Mouse (Mus musculus): ENCODE results near the gene Tmc8.
"Not testable (repeated sequence)": the region's sequence is repeated elsewhere in the genome, so short reads cannot be mapped to it uniquely, and the experiment has no call there.

Tmc8 gene

GRCm38 (mm10) chr11:117794035-117794551, 12.2 kb downstream of the Tmc8 start:
- no peak for DNase-seq (ENCODE audit: low spot score in 2 of 2)

DNA sequence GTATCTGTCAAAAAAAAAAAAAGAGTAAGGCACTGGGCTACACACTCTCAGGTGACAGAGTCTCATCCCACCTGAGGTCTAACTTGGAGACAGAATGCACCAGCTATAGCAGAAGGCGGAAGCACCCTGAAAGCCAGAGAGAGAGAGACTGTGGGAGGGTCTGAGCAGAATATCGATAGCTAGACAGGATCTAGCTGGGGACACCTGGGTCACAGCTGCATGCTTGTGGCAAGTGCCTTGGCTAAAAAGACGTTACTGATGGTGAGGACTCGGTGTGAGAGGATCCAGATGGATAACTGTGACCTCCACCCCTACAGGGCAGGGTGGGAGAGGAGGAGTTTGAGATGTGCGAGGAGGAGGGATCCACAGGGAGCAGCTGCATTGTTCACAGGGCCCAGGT, 15.1 kb downstream of the Tmc8 start:
- DNase-seq (ENCODE audit: low spot score in 2 of 2) = no peak

- no peak for DNase-seq (ENCODE audit: low spot score in 2 of 2)
Measured at GRCm38 (mm10) chr11:117797511-117798159, 15.8 kb downstream of the Tmc8 start, which contains the start of gene 6030468B19Rik. Gene 6030468B19Rik, plus strand, starts transcription at chr11:117797660.

GRCm38 (mm10) chr11:117798160-117798541, 16.3 kb downstream of the Tmc8 start:
- no peak for DNase-seq (ENCODE audit: low spot score in 2 of 2)

DNA sequence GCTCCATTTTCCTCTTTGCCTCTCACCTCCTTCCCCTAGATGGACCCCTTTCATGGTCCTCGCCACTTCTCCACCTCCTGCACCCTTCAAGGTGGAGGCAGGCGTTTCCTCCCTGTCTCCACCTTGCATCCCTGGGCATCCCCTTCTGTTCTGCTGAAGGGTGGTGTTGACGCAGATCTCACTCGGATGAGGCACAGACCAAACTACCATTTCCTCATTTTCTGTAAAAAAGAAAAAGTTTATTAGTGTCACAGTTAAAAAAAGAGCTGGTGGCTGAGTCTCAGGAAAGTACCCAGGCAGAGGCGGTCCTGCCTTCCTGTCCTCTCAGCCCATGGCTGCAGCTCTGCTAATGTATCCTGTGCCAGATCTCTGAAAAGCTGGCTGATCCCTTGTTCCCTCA, 17.3 kb downstream of the Tmc8 start:
- no peak for DNase-seq (ENCODE audit: low spot score in 2 of 2)

DNA sequence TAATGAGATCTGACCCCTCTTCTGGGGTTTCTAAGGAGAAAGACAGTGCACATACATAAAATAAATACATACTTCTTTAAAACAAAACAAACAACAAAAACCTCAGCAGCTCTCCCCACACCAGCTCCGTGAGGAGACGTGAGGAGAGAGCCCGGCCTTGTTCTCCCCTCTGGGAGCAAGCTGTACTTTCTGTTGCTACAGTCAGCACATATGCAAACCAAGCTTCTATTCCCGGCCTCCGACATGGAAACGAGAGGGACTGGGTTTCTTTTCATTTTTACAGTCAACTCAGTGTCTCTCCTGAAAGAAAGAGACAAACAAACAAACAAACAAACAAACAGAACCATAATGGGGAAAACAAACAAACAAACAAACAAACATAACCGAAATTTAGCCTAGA, 18.2 kb downstream of the Tmc8 start:
- DNase-seq (ENCODE audit: low spot score in 2 of 2) = no peak

GRCm38 (mm10) chr11:117801650-117802049, 19.8 kb downstream of the Tmc8 start:
- DNase-seq (ENCODE audit: low spot score in 2 of 2) = no peak

DNA sequence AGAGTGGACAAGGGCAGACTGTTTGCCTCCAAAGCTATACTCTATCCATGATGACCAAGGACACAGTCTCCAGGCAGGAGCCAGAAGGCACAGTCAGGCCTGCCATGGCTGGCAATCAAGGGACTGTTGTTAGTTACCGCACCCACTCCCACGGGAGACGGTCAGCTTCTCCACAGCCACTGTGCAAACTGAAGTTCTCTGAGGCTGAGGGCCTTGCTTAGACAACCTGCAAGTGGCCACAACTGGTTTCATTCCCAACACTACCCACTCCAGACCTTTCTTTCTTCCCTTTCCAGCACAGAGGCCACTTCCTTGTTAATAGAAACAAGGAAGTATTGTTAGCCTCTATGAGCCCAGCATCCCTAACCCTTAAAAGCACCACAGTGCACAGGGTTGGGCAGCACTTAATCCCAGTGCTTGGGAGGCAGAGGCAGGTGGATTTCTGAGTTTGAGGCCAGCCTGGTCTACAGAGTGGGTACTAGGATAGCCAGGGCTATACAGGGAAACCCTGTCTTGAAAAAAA, 21.4 kb downstream of the Tmc8 start:
- DNase-seq (ENCODE audit: low spot score in 2 of 2) = no peak

- no peak for DNase-seq (ENCODE audit: low spot score in 2 of 2)
Measured at GRCm38 (mm10) chr11:117806781-117807180, 24.9 kb downstream of the Tmc8 start.

DNA sequence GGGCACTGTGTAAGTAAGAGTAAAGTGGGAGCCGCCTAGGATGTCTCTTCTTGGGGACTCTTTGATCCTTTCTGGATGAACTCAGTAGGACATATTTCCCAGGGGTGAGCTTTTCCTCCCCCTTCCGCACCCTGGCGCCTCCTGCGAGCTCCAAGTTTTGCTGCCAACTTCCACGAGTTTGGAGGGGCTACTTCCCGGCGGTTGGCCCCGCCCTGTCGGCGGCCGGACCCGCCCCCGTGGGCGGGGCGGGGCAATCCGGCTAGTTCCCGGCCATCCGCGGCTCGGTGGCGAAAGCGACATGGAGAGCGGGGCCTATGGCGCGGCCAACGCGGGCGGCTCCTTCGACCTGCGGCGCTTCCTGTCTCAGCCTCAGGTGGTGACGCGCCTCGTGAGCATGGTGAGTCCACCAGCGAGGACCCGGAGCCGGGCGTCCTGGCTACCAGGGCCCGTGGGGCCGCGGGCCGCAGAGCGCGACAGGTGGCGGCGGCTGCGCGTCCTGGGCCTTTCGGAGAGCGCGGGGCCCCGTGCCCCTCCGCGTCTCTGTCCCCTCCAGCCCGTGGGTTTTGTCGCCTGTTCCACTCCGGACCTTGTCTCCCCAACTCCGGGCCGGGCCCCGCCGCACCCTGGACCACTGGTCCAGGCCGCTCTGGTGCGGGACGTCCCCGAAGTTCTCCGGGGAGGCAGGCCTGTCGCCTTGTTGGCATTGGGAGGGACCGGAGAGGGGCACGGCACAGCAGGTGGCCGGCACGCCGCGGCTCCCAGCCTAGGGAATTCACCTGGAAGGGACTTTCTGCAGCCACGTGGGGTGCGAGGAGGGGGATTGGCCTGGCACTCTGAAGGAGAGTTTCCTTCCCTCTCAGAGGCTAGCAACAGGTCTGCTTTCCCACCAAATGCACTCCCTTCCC, 27.8 kb downstream of the Tmc8 start, which contains the start of the genes Gm20708 and Syngr2:
Gene Gm20708, plus strand, starts transcription at position 262 of the 905 bp plus-strand sequence.
Gene Syngr2, plus strand, starts transcription at position 262 of the 905 bp plus-strand sequence.
- peak; percentile 67 to 78 for DNase-seq (ENCODE audit: low spot score in 2 of 2)

DNA sequence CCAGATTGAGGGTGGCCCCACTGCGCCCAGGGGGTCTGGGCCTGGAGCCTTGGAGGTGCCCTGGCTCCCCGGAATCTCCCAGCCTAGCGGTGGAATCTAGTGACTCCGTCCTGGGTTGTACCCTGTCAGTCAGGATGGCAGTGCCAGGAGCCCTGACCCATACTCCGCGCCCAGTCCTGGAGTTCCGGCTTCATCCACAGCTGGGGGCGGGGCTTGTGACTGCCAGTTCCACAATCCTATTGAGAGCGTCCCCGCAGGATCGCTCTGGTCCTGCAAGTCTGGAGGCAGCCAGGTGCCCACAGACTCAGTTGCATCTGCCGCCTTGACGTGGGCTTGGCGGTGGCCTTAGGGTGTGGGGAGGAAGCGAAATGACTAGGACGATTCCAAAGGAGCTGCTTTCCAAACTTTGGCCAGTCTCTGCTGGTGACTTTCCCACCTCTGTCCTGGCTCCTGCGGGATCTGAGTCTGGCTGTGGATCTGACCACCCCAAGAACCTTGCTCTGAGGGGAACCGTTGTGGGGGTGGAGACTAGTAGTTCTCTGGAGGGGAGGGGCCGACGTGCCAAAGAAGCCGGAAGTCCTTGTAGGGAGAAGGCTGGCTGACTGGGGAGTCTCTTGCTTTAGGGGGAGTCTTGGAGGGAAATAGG, 28.6 kb downstream of the Tmc8 start:
- DNase-seq (ENCODE audit: low spot score in 2 of 2) = peak; percentile 83 to 87

DNA sequence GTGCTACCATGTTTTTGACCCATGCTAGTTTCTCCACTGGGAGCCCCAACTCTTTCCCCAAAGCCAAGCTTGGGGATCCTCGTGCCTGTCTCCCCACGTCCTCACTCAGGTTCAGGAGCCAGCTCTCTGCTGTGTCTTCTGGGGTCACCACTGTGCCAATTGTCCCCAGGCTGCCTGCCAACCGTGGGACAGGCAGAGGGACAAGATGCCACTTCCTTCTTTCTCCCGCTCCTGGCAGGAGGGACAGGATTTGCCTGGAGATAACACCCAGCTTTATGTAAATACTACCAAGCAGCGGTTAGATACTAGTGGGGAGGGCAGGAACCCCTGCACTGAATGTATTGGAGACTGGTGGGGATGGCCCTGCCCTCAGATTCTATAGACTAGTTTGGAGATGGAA, 32.0 kb downstream of the Tmc8 start:
- no peak for DNase-seq (ENCODE audit: low spot score in 2 of 2)

GRCm38 (mm10) chr11:117814704-117815366, 33.0 kb downstream of the Tmc8 start:
- DNase-seq (ENCODE audit: low spot score in 2 of 2) = no peak

DNA sequence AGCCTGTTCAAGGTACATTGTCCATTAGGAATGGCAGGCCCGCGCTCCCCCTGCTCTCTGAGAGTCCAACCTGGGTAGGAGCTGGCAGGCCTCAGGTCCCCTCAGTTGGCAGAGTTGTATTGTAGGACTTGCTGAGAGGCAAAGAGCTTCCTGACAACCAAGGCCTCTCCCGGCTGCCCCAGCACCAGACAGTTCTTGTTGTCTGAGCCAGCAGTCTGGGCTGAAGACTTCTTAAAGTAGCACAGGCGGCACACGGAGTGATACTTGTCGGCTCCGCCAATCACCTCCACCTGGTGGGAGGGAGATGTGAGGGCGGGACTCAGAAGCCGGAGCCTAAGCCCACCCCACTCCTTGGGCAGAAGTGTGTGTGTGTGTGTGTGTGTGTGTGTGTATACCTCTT, 34.0 kb downstream of the Tmc8 start:
- not testable (repeated sequence) for DNase-seq (ENCODE audit: low spot score in 2 of 2)

DNA sequence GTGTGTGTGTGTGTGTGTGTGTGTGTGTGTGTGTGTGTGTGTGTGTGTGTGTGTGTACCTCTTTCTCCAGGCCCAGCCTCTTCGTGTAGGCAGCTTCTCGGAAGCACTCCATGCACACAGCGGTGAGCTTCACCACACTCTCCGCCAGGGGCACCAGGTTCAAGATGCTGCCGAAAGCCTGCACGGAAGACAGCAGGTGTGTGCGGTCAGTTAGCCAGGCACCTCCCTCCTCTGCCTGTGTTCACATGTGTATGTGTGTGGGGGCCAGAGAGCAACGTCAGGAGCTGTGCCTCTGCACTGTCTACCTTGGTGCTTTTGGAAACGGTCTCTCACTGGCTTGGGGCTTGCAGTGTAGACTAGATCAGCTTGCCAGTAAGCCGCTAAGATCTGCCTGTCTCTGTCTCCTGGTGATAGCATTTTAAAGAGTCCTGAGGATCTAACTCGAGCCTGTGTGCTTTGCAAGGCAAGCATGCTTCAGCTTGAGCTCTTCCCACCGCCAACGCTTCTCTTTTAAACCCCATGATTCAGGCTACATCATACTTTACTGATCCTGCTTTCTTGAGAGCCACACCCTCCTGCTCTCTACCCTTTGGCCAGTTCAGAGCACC, 34.6 kb downstream of the Tmc8 start:
- DNase-seq (ENCODE audit: low spot score in 2 of 2) = no peak

DNA sequence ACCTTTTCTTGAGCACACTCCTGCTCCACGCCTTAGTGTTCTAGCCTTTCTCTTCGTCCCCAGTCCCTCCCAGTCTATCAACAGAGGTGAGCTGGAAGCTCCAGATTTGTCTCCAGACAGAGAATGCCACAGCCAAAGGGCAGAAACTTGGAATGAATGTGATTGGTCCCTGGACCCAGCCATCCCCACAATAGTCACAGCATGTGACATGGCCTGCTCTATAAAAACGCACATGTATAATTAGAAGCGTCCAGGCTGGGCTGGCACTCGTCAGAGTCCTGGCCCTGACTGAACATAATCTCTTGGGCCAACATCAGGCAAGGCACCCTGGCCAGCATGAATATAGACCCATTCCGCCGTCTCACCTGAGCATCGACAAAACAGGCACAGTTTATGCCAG, 37.2 kb downstream of the Tmc8 start:
- DNase-seq (ENCODE audit: low spot score in 2 of 2) = peak; percentile 82

DNA sequence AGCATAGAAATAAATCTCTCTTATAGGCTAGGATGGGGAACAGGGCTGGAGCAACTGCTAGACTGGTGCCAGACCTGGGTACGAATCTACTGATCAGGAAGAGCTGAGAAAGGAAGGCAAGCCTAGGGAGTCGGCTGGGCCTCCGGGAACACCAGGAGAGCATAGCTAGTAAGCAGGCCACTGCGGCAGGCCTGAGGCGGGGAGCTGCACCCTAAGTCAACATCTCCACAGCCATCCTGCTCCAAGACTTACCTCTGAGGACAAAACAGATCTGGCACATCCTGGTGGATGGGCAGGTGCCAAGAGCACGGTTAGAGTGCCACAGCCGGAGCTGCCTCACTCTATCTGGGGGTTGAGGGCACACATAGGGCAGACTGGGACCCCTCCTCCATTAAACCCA, 38.3 kb downstream of the Tmc8 start:
- no peak for DNase-seq (ENCODE audit: low spot score in 2 of 2)

- DNase-seq (ENCODE audit: low spot score in 2 of 2) = no peak
Measured at GRCm38 (mm10) chr11:117821868-117822267, 40.0 kb downstream of the Tmc8 start.

- peak in 1 of 2 experiments; percentile 41 for DNase-seq (ENCODE audit: low spot score in 2 of 2)
Measured at GRCm38 (mm10) chr11:117822728-117823241, 40.9 kb downstream of the Tmc8 start.

- DNase-seq (ENCODE audit: low spot score in 2 of 2) = no peak
Measured at GRCm38 (mm10) chr11:117823411-117823810, 41.5 kb downstream of the Tmc8 start.

All from heart, adult 9 months (tissue).